Mouse (Mus musculus) WW6 (cell line): Measurements from ENCODE around the gene Lrrc4.

Experiments
- DNase-seq: peaks from one replicate; pipeline ENCODE4 v3.0.0-alpha.2; 2013; ENCODE audit warnings: low read depth, low spot score

Lrrc4 gene

DNA sequence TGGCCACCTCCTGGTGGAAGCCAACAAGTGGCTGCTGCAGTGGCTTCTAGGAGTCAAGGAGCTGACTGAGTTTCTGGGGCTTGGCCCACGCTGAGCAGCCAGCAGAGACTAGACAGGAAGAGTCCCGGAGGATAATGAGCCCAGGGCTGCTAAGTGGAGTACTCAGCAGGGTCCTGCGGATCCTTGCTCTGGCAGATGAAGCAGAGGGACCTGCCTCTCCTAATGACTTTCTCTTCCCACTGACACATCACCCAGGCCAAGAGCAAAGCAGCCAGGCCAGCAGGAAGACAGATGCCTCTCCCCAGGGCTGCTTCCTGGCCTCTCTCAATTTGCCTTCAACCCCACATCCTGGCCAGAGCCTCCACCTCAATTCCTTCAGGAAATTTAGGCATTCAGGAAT lies 23.9 kb upstream of the Lrrc4 start:
- DNase-seq: no peak

DNA sequence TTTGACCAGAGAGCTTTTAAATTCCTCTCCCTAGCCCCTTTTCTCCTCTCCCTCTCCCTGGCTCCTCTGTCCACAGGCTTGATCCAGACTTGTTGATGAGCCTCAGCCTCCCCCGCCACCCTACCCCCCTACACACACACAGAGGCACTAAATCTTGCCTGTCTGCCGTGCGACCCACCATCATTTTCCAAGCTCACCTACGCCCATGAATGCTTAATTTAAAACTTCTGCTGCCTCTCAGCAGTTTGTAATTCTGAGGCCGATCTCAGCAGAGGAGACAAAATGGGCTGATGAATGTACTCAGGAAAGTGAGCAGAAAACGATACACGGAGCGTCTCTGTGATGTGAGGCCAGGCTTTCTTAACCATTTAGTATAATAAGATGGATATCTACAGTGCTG lies 23.1 kb upstream of the Lrrc4 start:
- DNase-seq: no peak

DNA sequence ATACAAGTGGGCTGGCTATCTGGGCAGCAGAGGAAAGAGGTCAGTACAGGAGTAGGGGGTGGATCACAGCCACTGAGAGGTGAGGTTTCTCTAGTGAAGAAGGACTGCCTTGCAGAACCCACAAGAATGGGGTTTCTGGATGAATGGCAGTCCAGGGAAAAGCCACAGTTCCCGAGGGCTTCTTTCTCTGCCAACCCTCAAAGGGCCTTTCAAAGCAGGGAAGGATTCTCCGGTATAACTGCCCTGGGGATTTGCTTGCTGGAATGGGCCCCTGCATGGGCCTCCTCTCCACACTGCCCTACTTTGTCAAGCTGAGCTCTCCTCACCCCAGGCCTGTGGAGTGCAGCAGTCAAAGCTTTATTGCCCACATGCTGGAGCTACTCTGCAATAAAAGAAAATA lies 22.1 kb upstream of the Lrrc4 start:
- no peak for DNase-seq

DNA sequence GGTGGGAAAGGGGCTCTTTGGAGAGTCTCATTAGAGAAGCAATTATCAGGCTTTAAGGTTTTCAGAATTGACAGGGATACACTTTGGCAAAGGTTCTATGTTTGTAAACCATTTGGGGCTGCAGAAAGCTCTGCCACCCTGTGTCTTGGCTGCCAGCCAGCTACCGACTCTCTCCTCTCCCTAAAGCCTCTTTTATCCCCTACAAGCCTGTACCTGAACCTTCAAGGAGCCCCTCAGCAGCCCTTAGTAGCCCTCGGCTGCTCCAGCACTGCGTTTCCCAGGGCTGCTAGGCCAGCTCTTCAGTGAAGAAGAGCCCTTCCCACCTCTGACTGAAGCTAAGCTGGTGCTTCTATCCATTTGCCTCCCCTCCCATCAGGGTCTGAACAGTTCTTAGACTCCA lies 21.6 kb upstream of the Lrrc4 start:
- DNase-seq: no peak

DNA sequence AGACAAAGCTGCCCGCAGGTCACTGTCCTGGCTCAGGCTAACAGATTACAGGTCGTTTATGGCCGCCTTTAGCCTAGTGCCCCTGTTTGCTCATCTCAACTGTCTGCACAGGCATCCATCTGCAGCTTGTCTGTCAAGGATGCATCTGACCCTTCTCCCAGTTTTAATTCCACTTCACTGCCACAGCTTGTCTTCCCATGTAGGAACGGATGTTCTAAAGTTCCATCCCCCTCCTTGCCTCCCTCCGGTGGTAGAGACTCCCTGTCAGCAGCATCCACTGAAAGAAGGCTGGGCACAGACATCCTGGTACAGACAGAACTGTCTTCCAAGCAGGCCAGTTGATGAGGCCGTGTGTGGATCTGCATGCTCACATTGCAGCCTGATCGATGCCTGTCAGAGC lies 20.8 kb upstream of the Lrrc4 start:
- DNase-seq: no peak

DNA sequence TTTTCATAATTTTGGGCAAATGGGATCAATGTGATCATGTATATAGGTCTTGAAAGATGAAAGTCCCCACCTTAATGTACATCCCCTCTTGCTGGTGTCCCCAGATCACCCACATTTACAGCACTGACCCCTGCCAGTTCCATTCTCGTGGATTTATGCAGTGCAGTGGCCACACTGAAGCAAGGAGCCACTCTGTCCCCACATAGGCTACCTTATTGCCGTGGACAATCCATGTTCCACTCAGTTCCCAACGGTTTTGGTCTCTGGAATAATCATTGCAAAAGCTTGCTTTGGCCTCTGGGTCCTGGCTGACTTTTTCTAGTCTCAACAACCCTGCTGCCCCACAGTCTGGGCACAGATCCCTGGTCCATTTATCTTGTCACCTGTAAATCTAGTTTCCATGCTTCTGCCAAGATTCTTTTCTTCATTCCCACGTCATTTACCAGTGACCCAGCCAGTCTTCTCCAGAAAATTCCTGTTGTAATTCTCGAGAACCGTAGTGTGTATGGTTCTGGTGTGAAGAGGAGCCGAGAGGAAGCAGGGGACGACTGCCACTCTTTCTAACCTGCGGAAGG lies 18.9 kb upstream of the Lrrc4 start:
- DNase-seq: no peak

DNA sequence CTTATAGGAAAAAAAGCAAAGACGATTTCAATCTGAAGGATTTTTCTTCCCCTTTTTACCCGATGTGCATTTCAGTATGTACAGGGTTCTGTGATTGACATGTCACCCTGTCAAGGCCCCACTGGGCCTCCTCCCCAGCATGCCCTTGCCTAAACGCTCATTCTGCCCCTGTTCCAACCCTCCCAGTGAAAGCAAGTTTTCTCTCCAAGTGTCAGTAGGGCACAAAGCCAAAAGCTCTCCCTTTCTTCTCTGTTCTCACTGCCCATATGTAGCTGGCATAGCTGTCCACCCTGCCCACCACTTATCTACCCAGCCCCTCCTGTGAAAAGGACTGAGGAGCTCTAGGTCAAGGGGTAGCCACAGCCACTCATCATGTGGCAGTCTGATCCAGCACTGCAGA lies 17.8 kb upstream of the Lrrc4 start:
- no peak for DNase-seq

DNA sequence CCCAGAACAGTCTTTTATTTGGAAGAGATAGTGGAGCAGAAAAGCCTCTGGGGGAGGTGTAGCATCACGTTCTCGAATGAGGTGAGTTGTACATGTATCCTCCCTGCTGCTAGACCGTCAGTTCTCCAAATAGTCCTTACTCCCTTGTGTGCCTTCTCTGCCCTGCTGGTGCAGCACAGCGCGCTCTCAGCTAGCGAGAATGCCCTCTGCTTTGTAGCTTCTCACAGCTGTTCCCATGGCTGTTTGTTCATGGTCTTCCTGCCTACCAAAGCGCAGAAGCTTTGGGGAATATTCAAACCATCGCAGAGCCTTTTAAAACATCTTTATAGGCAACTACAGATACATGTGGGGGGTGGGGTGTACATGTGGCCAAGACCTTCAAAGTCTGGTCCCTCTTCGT lies 17.3 kb upstream of the Lrrc4 start:
- DNase-seq: no peak

DNA sequence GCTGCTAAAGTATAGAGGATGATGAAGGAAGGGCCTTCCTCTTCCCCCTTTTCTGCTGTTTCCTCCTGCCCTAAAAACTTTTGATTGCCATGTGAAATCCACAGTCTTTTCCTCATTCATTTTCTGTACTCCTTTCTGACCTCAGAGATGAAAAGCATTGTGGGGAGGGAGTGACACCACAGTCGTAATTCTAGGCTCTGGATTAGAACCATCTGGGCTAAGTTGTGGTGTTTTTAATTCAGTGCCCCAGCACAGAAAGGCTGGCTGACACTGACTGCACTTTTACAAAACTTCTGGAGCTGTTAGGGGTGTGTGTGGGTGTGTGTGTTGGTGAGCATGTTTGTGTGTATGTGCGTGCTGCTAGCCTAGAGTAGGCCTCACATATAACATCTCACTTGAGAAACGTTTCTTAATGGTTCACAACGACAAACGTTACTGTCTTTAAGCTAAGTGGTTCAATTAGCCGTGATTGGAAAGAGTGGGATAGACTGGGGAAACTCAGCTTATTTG lies 16.8 kb upstream of the Lrrc4 start:
- DNase-seq: no peak

DNA sequence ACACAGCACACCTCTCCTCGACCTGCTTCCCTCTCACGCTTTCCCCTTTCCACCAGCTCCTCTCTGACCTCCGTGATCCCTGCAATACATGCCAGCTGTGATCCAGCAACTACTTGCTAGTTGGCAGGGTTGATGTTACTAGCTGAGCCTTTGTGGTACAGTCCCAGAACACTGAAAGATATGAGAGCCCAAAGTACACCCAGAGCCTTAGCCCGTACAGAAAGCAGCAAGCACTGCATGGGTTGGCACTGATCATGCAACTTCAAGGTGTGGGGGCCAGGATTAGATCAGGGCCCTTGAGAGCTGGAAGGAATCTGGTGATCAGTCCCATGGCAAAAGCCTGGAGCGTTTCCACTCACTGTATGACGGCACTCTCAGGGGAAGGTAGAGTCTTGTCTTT lies 16.1 kb upstream of the Lrrc4 start:
- DNase-seq: no peak

DNA sequence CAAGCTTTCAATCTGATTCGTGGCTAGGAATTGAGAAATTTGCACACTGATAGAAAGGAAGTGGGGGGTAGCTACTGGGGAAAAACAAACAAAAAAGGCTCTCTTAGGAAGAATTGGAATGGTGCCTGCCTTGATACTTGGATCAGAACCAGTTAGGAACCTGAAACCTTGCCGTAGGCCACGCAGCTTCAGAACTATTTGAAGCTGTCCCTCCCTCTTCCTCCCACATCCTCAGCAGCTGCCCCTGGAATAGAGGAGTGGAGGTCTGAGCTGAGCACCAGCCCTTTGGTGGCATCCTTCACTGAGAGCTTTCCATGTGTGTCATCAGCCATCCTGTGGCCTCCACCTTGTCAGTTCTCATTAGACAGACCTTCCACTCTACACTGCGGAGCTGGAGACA lies 14.1 kb upstream of the Lrrc4 start:
- DNase-seq: no peak

DNA sequence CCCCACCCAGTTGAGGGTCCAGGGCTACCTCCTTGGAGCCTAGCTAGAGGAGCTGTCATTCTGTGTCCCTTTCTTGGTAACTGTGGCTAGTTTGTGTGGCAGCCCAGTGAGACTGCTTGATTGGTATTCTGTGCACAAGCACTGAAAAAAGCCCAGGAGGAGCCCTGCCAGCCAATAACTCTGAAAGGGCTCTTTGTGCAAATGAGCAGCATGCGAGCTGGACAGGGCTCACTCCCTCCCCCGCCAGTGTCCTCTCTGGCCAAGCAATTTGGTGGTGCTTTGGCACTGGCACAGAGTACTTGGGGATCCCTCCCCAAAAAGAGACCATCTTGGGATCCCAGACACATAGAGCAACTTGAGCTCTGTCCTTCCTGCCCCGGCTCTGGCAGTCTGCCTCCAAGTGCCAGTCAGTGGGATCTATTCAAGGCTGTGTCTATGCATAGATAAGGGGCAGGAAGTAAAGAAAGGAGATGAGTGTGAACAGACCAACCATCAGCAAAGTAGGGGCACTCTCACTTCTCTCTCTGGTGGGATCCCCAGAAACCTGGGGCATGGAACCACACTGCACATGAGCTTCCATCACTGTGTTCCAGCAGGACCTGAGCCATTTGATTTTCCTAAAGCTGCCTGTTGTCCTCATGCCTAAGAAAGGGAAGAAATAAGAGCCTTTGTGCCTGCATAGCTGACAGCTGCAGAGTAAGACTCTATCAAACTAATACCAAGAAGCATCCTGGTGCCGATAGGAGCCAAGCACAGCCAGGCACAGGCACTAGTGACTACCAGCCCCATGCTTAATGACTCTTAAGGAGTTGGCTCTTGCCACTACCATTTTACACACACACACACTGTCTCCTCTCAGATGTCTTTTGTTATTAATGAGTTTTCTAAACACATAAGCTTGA lies 11.1 kb upstream of the Lrrc4 start:
- DNase-seq: no peak

DNA sequence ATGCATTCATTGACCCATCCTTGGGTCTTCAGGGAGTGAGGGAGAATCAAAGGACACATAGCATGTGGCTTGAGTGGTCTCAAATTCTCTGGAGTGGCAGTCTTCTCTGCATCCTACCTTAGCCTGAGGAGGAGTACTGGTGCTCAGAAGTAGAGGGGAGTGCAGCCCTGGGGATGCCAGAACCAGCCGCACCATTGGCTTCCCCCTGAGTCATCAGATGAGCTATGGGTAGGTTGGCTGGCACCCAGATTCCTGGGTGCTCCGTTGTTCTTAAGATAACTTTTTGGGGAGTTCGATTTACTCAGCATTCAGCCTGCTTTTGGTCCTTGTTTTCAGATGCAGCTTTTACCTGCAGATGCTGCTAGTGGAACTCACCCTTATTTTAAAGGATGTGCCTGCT lies 10.0 kb upstream of the Lrrc4 start:
- no peak for DNase-seq

DNA sequence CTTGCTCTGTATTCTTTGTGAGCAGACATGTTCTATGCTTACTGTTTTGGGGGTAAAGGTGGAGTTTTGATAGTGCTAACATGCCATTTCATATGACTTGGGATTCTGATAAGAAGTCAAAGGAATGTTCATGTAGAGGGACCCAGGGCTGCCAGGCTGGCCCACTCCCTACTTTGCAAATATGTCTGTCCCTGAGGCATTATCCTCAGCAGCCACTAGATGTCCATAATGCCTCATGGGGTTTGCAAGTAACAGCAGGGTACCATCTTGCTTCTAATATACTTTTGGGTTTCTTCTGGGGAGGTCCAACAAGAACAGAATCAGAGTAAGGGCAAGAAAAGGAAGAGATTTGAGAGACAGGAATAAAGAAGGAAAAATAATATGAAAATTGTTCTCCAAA lies 5.1 kb upstream of the Lrrc4 start:
- DNase-seq: no peak

DNA sequence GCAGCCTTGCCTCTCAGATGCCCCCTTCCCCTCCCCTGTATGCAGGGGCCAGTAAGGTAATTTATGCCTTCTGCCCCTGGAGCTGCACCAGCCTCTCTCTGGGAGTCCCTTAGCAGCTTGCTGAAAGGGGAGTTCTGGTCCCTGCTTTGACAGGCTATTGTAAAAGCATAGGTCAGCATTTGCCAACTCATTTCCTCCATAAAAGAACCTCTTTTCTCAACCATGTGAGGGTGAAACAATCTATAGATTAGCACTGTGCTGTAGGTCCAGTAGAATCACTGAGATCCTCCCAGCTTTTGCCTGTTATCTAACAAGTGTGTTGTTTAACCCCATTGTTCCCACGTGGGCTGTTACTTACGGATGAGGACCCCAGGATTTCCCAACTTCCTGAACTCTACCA lies 2.5 kb upstream of the Lrrc4 start:
- no peak for DNase-seq

DNA sequence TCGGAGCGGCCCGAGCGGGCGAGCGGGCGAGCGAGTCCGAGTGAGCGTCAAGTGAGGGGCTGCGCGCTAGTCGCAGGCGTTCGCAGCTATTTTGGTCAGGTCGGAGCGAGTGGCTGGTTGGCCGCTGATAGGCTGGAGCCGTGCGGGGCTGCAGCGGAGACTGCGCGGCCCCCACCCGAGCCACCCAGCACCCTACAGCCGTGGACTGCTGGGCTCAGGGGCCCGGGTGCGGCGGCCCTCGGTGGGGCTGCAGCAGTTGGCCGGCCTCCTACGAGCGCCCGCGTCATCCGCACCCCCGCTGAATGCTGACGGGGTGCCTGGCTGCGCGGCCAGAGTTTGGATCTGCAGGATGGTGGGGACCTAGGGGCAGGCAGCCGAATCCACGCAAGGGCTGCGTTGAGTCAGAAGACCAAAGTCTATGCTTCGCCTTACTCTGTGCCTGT lies 1.9 kb upstream of the Lrrc4 start:
- DNase-seq: no peak

DNA sequence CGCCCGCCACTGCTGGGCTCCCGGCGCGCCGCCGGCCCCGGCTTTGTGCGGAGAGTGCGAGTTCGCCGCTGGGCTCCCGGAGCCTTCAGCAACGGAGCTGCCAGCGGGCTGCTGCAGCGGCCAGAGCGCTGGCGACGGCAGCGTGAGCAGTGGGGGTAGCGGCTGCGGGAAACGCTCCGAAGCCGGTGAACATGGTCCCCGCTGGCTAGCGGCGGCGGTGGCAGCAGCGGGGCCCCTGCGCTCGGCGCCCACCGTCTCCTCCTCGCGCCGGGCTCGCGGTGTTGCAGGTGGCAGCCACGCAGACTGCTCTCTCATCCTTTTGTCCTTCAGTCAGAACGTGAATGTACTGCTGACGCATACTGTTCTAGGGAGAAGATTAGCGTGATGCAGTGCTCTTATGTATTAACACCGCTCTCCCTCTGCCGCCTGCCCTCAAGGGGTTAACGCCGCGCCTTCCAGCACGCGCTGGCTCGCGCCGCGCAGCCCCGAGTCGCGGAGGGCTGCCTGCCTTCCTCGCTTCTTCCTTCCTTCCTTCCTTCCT lies 1.3 kb upstream of the Lrrc4 start:
- DNase-seq: no peak

DNA sequence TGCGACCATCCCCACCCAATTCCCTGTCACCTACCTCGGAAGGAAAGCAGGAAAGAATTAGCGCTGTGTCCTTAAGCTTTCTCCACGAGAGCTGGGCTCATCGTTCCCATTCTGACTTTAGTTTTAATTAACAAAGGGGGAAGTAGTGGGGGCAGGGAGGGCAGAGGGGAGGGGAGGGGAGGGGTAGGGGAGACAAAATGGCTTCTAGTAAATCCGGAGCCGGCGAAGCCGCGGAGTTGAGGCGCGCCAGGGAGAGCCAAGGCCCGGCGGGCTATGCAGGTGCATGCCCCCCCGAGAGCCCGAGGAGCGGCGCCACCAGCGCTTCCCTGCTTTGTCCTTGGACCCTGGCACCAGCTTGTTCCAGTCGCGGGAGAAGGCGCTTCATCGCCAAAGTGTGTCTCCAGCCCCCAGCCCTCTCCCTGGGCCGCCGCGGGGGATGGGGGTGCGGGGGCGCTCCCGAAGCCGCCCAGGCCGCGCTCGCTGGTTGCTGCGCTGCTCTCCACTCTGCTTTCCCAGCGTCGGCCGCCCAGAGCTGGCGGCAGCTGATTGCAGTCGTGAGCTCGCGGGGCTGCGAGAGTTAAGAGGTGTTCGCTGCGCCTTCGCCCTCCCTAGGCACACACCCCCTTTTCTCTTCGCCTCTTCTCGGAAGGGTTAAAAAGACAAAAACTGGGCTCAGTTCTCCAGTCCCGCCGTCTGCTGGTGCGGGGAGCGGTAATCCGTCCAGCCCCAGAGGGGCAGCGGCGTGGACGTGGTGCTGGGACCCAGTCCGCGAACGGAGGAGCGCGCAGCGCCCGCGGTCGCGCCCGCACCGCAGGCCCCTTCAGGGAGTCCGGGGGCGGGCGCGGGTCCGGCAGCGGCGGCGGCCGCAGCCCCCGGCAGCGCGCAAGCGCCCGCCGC lies 555 bp upstream of the Lrrc4 start:
- no peak for DNase-seq

DNA sequence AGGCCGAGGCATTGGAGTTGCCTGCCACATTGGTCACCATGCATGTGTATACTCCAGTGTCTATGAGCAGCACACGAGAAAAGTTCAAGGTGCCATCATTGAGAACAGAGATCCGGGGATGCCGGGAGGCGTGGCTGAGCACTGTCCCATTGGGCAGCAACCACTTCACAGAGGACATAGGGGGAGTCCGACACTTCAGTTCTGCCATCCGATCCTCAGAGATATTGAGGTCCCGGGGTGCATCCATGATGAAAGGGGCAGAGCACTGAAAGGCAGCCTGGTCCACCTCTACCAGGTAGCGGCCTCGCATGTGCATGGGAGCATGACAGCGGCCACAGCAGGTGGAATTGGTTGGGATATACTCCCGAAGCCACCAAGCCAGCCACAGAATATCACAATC lies 1.2 kb downstream of the Lrrc4 start:
- DNase-seq: no peak

DNA sequence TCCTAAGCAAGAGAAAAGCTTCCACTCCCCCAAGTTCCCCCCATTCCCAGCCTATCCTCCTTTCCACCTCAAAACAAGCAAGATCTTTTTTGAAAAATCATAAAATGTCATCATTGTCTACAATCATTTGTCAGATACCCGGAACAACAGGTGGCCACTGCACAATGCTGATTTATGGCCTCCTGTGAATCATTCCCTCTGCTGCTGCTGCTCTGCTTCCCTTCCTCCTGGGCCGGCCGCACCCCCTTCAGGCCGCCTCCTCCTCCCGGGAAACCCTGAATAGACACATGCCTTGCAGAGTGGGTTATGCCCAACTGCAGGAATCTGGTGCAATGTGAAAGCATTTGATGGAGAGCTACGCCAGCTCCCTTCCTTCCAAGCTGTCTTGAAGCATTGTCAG lies 3.0 kb downstream of the Lrrc4 start:
- no peak for DNase-seq

DNA sequence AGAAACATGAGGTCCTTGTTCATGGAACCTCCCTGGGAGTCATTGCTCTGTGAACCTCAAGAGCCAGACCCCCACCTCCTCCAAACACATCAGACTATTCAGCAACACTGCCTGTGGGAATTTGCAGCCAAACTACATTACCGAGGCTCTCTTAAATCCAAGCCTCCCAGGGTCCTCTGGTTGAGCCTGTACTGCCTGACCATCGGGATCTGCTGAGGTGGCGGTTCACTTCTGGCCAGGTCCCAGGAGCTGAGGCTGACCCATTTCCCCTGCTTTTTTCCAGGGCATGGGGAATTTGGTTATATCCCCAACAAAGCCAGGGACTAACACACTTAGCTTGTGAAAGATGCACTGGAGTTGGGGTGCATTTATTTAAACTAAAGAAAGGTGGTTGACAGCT lies 4.0 kb downstream of the Lrrc4 start:
- no peak for DNase-seq
